Mouse (Mus musculus) v-Abl transformed pro-B cells (cell line): ENCODE measurements around the gene Gm28897.
"Not testable (repeated sequence)": the region's sequence is repeated elsewhere in the genome, so short reads cannot be mapped to it uniquely, and the experiment has no call there.

Experiments used
- in situ Hi-C, 2 experiments: fragments of 400-800 bp; cut with MboI; formaldehyde crosslinking; loops; one replicate each; pipeline ENCODE4 v1.15.1; 2025; ENCODE audit not compliant: unreplicated experiment in 2 of 2

Gm28897 gene

GRCm38 (mm10) chrY:80926695-80927094 is at the start of gene Gm28897:
TSS of gene Gm28897 (plus strand) at chrY:80926995.
- in situ Hi-C loops = not testable (repeated sequence)
